Mouse (Mus musculus): Measurements from ENCODE around the gene Zfr2.
A peak's percentile ranks its signal among the peaks of the same experiment; 100 is the strongest.

The Zfr2 gene

GRCm38 (mm10) chr10:81232580-81233225 lies at the start of gene Zfr2:
Gene Zfr2 (plus strand): TSS chr10:81233155.
- peak; percentile 63 for ATAC-seq (ENCODE audit: low TSS enrichment)

GRCm38 (mm10) chr10:81183805-81184204 lies 49.1 kb upstream of the Zfr2 start, which contains the start of gene 4930442H23Rik:
Gene 4930442H23Rik (minus strand): TSS chr10:81183849.
- ATAC-seq (ENCODE audit: low TSS enrichment) = no peak

GRCm38 (mm10) chr10:81184765-81185164 lies 48.2 kb upstream of the Zfr2 start:
- no peak for ATAC-seq (ENCODE audit: low TSS enrichment)

GRCm38 (mm10) chr10:81187161-81187560 lies 45.8 kb upstream of the Zfr2 start:
- ATAC-seq (ENCODE audit: low TSS enrichment) = no peak

- no peak for ATAC-seq (ENCODE audit: low TSS enrichment)
Measured at GRCm38 (mm10) chr10:81189821-81190220, 43.1 kb upstream of the Zfr2 start.

- ATAC-seq (ENCODE audit: low TSS enrichment) = no peak
Measured at GRCm38 (mm10) chr10:81190236-81190911, 42.6 kb upstream of the Zfr2 start.

GRCm38 (mm10) chr10:81190912-81191321 lies 42.0 kb upstream of the Zfr2 start:
- ATAC-seq (ENCODE audit: low TSS enrichment) = no peak

GRCm38 (mm10) chr10:81191342-81191982 lies 41.5 kb upstream of the Zfr2 start:
- no peak for ATAC-seq (ENCODE audit: low TSS enrichment)

- peak; percentile 78 for ATAC-seq (ENCODE audit: low TSS enrichment)
Measured at GRCm38 (mm10) chr10:81192270-81192967, 40.5 kb upstream of the Zfr2 start.

GRCm38 (mm10) chr10:81192968-81193501 lies 39.9 kb upstream of the Zfr2 start:
- peak; percentile 39 for ATAC-seq (ENCODE audit: low TSS enrichment)

- ATAC-seq (ENCODE audit: low TSS enrichment) = no peak
Measured at GRCm38 (mm10) chr10:81193991-81194774, 38.8 kb upstream of the Zfr2 start.

GRCm38 (mm10) chr10:81195300-81195699 lies 37.7 kb upstream of the Zfr2 start:
- ATAC-seq (ENCODE audit: low TSS enrichment) = no peak

- no peak for ATAC-seq (ENCODE audit: low TSS enrichment)
Measured at GRCm38 (mm10) chr10:81196470-81197065, 36.4 kb upstream of the Zfr2 start.

- ATAC-seq (ENCODE audit: low TSS enrichment) = no peak
Measured at GRCm38 (mm10) chr10:81197305-81197704, 35.6 kb upstream of the Zfr2 start.

GRCm38 (mm10) chr10:81198230-81198629 lies 34.7 kb upstream of the Zfr2 start:
- no peak for ATAC-seq (ENCODE audit: low TSS enrichment)

GRCm38 (mm10) chr10:81198990-81199389 lies 34.0 kb upstream of the Zfr2 start:
- ATAC-seq (ENCODE audit: low TSS enrichment) = no peak

GRCm38 (mm10) chr10:81200141-81200540 lies 32.8 kb upstream of the Zfr2 start:
- ATAC-seq (ENCODE audit: low TSS enrichment) = no peak

GRCm38 (mm10) chr10:81200605-81201287 lies 32.2 kb upstream of the Zfr2 start:
- ATAC-seq (ENCODE audit: low TSS enrichment) = no peak

- ATAC-seq (ENCODE audit: low TSS enrichment) = no peak
Measured at GRCm38 (mm10) chr10:81201807-81202758, 30.9 kb upstream of the Zfr2 start, which contains the start of gene Nmrk2. Gene Nmrk2 (minus strand): TSS chr10:81202051.

Measured in frontal cortex, adult (tissue).